Mouse (Mus musculus) cerebellum, adult 9-11 months (tissue): Measurements from ENCODE around the gene Prpf4b.
"Not testable (repeated sequence)": the region's sequence is repeated elsewhere in the genome, so short reads cannot be mapped to it uniquely, and the experiment has no call there.

Experiments used
- DNase-seq: peaks from one replicate; pipeline ENCODE4 v3.0.0; 2022

The Prpf4b gene

GRCm38 (mm10) chr13:34875166-34875710 lies at the start of gene Prpf4b:
Gene Prpf4b, plus strand, starts transcription at chr13:34875302.
- peak; percentile 93 for DNase-seq

- DNase-seq: no peak
Measured at GRCm38 (mm10) chr13:34826760-34827690, 48.1 kb upstream of the Prpf4b start.

- no peak for DNase-seq
Measured at GRCm38 (mm10) chr13:34827988-34828882, 46.9 kb upstream of the Prpf4b start.

- no peak for DNase-seq
Measured at GRCm38 (mm10) chr13:34842851-34843250, 32.3 kb upstream of the Prpf4b start.

- no peak for DNase-seq
Measured at GRCm38 (mm10) chr13:34850759-34851158, 24.3 kb upstream of the Prpf4b start.

- no peak for DNase-seq
Measured at GRCm38 (mm10) chr13:34851191-34851784, 23.8 kb upstream of the Prpf4b start.

- no peak for DNase-seq
Measured at GRCm38 (mm10) chr13:34857526-34857925, 17.6 kb upstream of the Prpf4b start.

- no peak for DNase-seq
Measured at GRCm38 (mm10) chr13:34859406-34859805, 15.7 kb upstream of the Prpf4b start.

GRCm38 (mm10) chr13:34861166-34861565 lies 13.9 kb upstream of the Prpf4b start:
- DNase-seq: not testable (repeated sequence)

- DNase-seq: peak; percentile 33
Measured at GRCm38 (mm10) chr13:34864420-34865169, 10.5 kb upstream of the Prpf4b start.

GRCm38 (mm10) chr13:34873801-34874681 lies 1.1 kb upstream of the Prpf4b start:
- DNase-seq: peak; percentile 96

- peak; percentile 65 for DNase-seq
Measured at GRCm38 (mm10) chr13:34874736-34875135, 366 bp upstream of the Prpf4b start.

- DNase-seq: no peak
Measured at GRCm38 (mm10) chr13:34875741-34876445, 791 bp downstream of the Prpf4b start.

- no peak for DNase-seq
Measured at GRCm38 (mm10) chr13:34876481-34876880, 1.4 kb downstream of the Prpf4b start.

GRCm38 (mm10) chr13:34892871-34893270 lies 17.8 kb downstream of the Prpf4b start:
- no peak for DNase-seq

- DNase-seq: no peak
Measured at GRCm38 (mm10) chr13:34914614-34915013, 39.5 kb downstream of the Prpf4b start.

- no peak for DNase-seq
Measured at GRCm38 (mm10) chr13:34916520-34917167, 41.5 kb downstream of the Prpf4b start.

GRCm38 (mm10) chr13:34924210-34924609 lies 49.1 kb downstream of the Prpf4b start, which contains the start of the genes Fam217a and 4933417A18Rik:
Gene Fam217a, minus strand, starts transcription at chr13:34924310.
Gene 4933417A18Rik, plus strand, starts transcription at chr13:34924409.
- no peak for DNase-seq

GRCm38 (mm10) chr13:34934931-34935644 lies 60.0 kb downstream of the Prpf4b start:
- DNase-seq: no peak
